Mouse (Mus musculus) mouse trophoblast stem cell (cell line): ENCODE measurements around the gene Grik2.

ENCODE experiments used
- in situ Hi-C, 2 experiments: fragments of 300-500 bp; cut with MseI, MboI; formaldehyde crosslinking; loops; 2 replicates in 1 of 2; 3 replicates in 1 of 2; pipeline ENCODE4 v1.15.1; 2025

The Grik2 gene

DNA sequence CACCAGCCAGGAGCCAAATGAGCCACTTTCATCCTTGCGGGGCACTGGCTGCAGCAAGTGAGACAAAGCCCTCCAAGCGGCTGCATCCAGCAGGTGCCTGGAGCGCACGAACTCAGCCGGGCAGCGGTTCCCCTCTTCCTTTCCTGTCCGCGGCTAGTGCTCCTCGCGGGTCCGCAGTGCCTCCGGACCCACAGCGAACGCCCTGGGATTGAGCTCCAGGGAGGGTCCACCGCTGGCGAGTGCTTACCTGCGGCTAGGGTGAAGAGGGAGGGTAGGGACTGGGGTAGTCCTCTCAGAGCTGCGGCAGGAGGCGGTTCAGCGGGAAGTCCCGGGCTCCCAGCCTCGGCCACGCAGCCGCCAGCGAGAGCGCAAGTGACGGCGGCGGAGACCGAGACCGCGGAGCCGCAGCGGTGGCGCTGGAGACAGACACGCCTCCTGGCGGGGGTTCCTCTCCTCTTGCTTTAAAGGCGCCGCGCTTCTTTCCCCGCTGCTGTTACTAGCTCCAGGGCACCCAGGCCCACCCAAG, at the start of gene Grik2:
Gene Grik2, minus strand, starts transcription at position 386 of the 526 bp plus-strand sequence.
- in situ Hi-C loops: no loop called here

DNA sequence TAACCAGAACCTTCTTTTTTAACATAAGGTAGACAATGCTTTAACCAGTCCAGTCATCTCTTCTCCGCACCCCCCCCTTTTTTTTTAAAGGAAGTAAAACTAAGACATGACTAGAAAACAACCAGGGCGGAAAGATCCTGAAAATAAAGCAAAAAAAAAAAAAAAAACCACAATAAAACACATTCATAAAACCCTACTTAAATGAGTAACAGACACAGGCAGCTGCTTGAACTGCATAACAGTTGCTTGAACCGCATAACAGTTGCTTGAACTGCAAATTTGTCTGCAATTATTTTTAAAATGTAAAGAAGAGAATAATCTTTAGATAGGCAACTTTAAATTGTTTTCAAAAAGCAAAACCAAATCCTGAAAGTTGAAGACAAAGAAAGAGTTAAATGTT, 45.8 kb upstream of the Grik2 start:
- in situ Hi-C loops: no loop called here

DNA sequence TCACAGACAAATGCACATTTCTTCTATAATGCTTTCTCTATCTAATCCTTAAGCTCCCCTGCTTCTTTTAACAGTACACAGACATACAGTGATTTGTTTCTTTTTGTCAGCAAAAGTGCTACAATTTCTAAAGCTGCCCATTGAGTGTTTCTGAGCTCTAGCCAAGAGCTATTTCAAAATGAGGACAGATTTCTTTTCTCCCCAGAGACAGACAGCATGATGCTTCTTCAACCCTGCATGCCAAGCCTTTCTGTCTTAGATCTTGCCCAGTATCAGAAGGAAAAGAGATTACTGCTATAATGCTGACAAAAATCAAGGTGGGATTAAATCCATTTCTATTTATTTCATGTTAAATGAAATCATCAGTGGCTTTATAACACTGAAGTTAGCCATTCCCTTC, 18.7 kb upstream of the Grik2 start:
- in situ Hi-C loops: no loop called here

DNA sequence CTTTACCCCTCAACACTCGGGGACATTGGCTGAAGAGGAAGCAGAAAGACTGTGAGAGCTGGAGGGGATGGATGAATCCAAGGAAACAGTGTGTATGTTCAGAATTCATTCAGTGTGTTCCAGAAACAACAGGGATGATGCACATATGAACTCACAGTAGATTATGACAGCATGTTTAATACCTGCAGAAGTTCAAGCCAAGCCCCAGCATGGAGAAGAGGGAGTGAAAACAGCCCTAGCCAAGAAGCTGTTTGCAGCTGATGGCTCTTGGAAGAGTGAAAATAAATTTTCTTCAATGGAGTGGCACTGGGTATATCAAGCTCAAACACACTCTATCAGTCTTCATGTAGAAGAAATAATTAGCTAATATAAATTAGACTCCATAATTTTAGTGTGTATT, 12.4 kb upstream of the Grik2 start:
- in situ Hi-C loops: no loop called here

DNA sequence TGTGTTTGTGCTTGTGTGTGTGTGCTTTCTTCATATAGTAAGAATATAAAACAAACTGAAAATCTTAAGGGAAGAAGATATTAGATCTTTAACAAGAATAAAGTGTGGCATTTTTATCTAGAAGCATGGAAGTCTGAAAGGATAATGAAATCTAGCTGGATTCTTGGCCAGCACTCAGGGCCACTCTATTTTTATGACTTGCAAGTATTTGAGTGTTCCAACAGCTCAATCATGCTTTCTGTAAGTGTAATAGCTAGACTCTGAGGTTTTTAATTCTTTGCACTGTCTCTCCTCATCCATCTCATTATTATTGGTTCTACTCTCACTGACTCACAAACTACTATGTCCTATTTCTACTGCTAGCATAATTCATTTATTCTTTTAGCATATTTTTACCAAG, 5.6 kb upstream of the Grik2 start:
- in situ Hi-C loops: no loop called here

DNA sequence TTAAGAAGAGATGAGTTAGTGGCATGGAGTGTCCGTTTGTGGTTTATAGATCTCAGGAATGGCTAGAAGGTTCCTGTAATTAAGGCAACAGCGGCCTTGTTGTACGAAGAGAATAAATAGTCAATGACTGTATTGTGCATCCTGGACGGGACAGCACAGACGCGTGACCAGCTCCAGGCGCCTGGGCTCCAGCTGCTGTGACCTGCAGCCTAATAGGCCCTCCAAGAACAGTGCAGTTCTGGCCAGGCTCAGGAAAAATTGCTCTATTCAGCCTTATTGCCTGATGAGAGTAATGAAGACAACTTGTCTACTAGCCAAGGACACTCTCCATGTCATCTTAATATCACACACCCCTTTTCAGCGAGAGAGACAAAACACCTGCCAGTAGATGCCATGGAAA, 1.8 kb upstream of the Grik2 start:
- in situ Hi-C loops: no loop called here

DNA sequence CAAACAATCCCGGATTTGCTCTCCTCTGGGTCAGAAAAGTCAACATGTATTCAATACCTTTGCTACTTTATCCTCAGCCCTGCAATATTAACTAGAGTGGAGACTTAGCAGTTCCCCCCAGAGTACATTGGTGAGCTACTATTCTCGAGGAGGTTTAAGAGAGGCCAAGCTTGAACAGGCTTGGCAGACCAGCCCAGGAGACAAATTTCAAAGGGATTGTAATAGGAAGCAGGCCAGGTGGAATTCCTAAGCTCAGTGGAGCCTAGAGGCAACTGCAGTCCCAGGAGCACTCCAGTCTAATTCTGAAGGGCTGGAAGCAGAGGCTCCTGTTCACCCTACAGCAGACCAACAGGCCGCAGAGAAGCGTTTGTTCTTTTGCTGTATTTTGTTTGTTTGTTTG, 1.1 kb upstream of the Grik2 start:
- in situ Hi-C loops: no loop called here

DNA sequence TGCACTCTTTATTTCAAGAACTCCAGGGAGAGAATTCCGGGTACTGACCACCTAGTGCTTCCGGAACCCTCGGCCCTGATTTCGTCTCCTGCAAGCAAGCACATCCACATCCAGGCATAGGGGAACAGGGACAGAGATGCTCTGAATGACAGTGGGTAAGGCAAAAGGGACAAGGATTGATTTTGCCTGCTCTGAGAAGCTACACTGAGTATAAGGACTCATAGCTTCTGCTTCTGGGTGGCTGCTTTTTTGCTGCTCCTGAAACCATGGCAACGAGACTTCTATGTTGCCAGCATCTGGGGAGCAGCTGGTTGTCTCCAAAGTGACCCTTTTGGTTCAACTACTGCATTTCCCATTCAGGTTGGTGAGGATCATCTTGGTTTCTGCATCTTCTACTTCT, 348 bp upstream of the Grik2 start:
- in situ Hi-C loops: no loop called here

DNA sequence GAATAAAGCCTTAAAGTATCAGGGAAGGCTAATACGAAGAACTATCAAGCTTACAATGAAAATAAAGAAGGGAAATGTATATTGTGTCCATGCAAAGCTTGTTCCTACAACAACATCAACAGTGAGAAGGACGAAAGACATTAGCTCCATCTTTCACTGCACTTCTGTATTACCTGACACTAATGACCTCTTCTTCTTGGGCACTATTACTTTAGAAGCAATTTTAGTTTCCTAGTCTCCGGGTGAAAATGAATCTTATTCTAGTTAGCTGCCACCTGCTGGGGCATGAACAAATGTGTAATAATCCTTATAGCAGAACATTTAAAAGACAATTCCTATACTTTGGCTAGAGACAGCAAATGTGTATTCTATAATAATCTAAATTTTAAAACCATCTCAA, 1.9 kb downstream of the Grik2 start:
- in situ Hi-C loops: no loop called here

DNA sequence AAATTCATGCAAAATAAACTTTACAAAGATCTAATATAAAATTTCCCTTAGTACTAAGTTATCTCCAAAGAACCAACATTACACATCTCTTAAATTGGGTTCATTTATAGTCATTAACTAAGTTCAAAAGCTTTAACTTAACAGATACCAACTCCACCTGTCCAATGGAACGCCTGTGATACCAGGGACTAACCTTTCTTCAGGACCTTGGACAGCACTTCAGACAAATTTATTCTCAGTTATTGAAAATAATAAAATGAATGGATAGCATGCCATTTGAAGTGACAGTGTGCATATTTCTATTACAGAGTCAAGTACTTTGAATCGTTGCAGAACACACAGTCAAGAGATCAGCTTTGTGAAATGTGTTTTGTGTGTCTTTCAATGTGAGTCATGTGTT, 3.1 kb downstream of the Grik2 start:
- in situ Hi-C loops: no loop called here

DNA sequence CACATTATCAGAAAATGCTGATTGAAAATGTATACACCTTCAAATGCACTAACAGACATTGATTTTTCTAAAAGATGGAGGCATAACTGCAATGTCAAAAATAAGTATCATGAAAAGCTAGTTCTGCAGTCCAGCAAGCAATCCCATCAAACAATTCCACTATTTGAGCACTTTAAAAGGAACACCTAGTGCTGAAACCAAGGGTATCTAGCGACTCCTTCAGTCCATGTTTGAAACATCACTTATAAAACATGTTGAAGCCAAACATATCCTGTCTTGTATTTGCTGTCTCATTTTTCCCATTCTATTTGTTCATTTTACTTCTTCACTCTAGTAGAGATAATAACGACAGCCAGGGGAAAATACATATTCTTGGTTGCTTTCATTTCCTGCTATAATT, 3.7 kb downstream of the Grik2 start:
- in situ Hi-C loops: no loop called here

DNA sequence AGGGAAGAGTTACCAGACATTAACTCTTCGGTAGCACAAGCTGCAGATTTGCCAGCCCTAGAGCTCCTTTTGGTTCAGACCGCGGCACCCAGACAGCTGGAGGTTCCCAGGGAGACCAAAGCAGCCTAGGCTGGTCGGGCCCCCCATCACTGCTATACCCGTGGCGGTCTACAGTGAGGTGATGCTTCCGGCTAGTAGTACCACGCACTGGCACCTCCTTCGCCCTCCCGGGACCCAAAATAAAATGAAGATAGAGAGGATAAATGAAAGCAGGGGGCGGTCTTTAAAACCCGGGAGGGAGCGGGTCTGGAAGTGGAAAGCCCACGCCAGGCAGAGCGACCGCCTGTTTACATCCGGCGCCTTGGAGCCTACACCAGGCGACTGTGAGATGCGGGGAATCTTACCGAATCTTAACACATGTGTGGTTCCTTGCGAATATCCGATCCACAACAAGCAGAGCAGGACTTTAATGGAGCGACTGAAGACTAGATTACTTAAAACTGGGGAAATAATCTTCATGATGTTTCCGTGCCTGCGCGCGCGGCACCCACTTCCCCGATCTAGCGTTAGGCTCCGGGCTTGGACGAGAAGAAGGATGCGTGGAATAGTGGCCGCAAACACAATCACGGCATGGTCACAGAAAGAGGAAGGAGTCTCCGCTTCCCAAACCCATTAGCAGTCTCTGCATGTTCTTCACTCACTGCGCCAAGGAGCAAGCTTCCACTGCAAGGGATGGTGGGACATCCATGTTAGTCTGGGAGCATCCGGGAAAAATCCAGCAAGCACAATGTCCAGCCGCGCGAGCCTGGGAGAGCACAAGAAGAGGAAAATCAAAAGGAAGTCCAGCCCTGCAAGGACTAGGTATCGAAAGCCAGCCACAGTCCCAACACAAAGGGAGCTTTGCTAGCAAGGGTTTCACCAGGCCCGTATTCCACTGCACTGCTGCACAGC, 5.5 kb downstream of the Grik2 start:
- in situ Hi-C loops: no loop called here

DNA sequence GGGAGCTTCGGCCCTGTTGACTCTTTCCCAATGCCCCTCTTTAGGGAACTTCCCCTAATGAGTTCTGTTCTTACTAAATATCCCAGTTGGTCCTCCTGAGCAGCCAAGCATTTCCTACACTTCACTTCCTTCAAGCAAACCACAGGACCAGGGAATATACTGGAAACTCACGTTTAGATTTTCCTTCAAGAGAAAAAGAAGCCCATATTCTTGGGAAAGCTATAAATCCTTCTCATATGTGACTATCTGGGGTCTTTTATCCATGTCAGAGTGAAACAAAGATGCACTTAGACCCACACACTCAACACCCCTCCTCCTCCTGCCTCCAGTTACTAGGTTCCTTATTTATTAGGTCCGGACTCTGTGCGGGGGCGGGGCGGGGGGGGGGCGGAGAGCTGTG, 6.5 kb downstream of the Grik2 start:
- in situ Hi-C loops: no loop called here

DNA sequence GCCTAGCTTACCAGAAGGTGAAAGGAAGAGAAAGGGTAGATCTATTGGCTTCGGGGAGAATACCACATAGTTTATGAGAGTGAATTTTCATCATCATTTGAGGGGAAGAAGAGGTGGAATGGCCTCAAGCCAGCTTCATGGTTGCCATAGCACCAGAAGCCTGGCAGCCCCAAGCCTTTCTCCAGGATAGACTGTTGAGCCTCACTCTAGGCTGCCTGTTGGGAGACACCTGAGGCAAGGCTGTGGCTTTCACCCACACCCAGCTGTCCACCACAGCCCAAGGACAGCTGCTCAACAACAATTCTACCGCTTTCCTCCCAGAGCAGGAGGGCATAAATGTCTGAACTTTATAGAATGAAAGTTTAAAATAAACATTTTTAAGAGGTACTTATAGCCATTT, 8.1 kb downstream of the Grik2 start:
- in situ Hi-C loops: no loop called here

DNA sequence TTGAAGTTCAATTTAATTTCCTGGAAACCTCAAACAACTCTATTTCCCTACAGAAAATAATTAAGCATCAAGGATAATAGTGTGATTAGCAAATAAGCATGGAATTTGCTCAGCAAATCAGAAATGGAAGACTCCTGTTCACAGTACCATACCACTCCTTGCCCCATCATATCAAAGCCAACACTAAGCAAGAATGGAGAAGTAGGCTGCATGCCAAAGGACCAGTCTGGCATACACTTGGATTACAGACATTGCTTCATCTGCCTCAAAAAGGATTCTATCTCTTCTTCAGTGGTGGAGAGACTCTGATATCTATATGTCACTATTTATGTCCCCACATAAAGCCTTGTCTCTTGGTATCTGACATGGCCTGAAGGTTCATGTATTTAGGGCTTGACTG, 19.7 kb downstream of the Grik2 start:
- in situ Hi-C loops: no loop called here

DNA sequence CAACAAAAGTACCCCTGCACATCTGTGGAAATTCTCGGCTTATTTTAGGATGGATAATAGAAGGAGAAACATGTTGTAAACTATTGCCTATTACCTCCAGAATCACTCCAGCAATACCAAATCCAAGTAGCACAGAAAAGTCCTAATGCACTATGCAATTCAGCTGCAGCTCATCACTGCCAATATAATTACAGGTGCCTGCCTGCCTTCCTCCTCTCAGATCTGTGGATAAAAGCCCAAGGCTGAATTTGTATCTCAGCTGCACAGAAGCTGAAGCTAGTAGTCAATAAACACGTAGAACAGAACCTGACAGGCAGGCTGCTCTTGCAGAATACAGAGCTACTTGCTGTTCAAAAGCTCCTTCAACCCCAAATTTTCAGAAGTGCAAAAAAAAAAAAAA, 21.0 kb downstream of the Grik2 start:
- in situ Hi-C loops: no loop called here

DNA sequence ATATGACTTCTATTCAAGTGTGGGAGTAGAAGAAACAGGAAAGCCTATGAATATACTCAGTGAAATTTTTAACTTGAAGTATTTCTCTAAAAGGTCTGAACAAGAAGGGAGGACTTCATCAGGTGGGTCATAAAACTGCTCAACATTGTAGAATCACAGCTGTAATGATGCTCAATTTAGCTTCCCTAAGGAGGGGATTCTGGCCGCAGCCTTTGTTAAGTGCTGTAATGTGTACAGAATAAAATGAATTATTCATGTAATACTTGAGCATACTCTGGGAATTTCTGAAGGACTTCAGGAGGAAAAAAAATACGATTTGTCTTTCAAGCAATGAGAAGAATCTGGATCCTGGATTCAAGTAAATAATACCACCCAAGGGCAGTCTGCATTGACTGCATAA, 26.0 kb downstream of the Grik2 start:
- in situ Hi-C loops: no loop called here

DNA sequence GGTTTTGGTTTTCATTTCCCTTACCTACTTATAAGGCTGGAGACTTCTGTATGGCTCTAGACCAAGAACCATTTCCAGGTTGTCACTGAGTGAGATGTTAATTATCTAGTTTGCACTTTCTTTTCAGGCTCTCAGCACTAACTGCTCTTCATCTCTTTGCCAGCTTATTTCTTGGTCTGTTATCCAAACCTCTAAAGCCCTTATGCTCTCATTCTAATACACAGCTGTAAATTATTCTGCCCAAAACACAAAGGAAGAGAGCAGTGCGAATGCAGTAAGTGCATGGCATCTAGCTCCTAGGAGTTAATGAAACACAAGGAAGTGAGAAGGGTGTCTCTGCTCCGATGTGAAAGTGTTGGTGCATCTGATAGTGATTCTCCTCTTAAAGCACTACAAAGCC, 36.8 kb downstream of the Grik2 start:
- in situ Hi-C loops: no loop called here

DNA sequence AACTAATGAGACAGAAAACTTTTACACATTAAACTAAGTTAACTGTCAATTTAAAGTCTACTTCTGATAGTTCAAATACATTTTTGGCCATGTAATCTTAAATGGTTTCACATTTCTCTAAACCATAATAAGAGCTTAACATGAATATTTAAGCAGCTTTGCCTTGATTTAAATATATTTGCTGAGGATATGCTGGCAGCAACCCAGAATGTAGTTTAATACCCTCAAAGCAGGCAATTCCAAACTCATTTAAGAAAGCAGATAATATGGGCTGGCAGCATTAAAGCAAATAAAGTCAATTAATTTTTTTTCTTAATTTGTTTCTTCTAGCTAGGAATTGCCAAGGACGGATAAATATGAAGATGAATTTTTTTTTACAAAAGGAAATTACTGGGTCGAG, 56.7 kb downstream of the Grik2 start:
- in situ Hi-C loops: no loop called here

DNA sequence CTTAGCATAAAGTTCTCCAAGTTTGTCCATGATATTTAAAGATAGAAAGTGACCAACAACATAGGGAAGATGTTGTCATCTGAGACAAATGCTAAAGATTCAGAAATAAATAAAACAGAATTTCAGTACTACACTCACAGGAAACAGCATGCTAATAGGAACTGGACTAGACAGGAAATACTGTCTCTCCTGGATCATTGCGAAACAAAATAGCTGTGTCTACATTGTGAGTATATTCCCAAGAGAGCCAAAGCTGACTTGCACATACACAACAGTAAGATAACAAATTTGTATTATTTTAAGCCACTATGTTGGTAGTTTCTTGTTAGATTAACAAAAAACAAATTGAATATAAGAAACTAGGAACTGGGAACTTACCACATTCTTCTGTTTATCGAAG, 64.9 kb downstream of the Grik2 start:
- in situ Hi-C loops: no loop called here

DNA sequence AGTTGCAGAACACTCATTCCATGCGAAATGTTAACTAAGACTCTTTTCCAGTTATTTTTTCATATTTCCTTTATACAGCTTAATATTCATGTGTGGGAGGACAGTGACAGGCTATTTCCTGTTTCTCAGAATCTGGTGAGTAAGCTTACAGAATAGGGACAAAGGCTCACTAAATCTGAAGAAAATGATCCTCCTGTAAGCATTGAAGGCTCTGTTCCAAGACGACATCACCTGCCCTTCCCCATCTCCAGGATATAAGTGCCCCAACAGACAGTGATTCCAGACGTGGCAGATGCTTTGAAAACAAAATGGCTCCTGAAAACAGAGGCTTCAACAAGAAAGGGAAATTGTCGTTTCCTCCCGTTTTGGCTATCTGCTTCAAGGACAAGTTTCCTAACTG, 71.7 kb downstream of the Grik2 start:
- in situ Hi-C loops: no loop called here

DNA sequence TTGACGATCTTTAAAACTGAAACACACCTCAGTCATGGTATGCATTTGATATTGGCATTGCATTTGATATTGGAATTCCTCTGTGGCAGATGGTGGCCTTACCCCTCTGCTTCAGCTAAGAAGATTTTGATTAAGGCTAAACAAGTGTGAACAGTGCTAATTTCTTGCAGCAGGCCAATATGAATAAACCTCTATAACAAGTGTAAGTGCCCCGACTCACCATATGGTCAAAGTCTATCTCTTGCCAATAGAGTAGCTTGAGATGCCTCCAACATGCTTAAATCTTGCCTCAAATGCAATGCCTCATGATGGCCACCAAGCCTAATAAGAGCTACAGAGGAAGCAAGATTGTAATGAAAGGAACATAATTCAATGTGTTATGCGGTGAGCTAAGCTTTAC, 78.8 kb downstream of the Grik2 start:
- in situ Hi-C loops: no loop called here

DNA sequence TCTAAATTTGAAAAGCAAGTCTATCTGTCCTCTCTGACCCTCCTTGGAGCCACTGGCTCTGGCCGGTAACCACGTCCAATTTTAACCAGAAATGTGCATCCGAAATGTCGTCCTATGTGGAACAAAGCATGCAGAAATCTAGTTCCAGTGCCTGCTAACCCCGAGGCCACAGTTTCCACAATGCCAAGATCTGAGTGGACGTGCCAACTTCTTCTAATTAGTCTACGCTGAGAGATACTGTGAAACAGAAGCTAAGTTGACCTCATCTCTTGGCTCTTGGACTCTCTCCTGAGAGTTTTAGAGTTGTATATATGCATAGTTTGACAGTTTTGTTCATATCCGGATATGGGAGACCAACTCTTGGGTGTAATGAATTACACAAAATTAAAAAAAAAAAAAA, 84.1 kb downstream of the Grik2 start:
- in situ Hi-C loops: no loop called here

DNA sequence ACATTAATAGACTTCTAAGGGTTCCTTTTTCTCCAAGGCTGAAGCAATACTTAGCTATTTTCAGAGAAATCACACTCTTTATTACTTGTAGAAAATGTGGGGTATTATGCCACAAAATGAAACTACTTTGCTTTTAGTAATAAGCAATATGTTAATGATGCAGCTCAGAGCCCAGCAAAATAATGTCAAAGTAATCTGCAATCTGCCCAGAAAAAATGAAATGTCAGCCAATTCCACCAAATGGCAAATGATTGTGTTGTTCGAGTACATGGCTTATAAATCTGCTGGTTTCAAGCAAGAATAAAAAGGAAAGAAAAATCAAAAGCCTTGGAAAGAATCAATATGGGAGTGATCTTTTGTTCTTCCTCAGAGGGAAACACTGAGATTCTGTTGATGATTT, 136.2 kb downstream of the Grik2 start:
- in situ Hi-C loops: no loop called here
